Mouse (Mus musculus): ENCODE measurements around the gene Ppp1r14a. TPM values are rescaled to one million over a fixed set of nuclear protein-coding genes. Genes with fewer than 3 reads are reported as not detected.

Ppp1r14a gene
- polyA plus RNA-seq, 2 experiments: 9.6 to 13.8 TPM

GRCm38 (mm10) chr7:29314844-29315628, 25.9 kb downstream of the Ppp1r14a start:
- H3K36me3 ChIP-seq (ENCODE audit: control insufficient read depth, insufficient read depth, low read length): peaks cover 6% of the 10 kb centered on the region; the same call in 1 of the 2 replicates
- H3K27me3 ChIP-seq (ENCODE audit: control insufficient read depth, insufficient read depth, low read length): no peaks in the 10 kb centered on the region
- 77% methylated on average over 13 of the region's 13 CpGs for WGBS
- no peak for DNase-seq (ENCODE audit: low spot score)
- H3K9ac ChIP-seq (ENCODE audit: low read depth, low read length, severe bottlenecking): no peak overlapping the region
- no peaks in the 10 kb centered on the region for H3K9me3 ChIP-seq (ENCODE audit: control insufficient read depth, low read length)
- H3K27ac ChIP-seq (replicated peaks; ENCODE audit: low read depth, low read length): 0 out of 2 replicates have a peak overlapping the region, but pooled peaks have one; percentile 93
- H3K4me2 ChIP-seq (replicated peaks; ENCODE audit: low read depth, low read length, severe bottlenecking): no peak overlapping the region
- no peak for TF ChIP-seq POLR2A (IDR thresholded peaks at IDR 0.05; ENCODE audit: borderline replicate concordance, extremely low read depth, insufficient read depth, insufficient read length)
- H3K4me1 ChIP-seq (ENCODE audit: control insufficient read depth, insufficient read depth, low read length): peaks cover 70% of the 10 kb centered on the region
- H3K4me3 ChIP-seq (replicated peaks; ENCODE audit: low read length): no peak overlapping the region
- ATAC-seq (ENCODE audit: low FRiP score, low read depth): no peak

- ATAC-seq (ENCODE audit: low FRiP score, low read depth) (no peak), DNase-seq (ENCODE audit: low spot score) (no peak)
- Histone ChIP-seq H3K4me1 (ENCODE audit: control insufficient read depth, insufficient read depth, low read length) (peaks cover 79% of the 10 kb centered on the region), H3K36me3 (ENCODE audit: control insufficient read depth, insufficient read depth, low read length) (peaks cover 7% of the 10 kb centered on the region), H3K27me3 (ENCODE audit: control insufficient read depth, insufficient read depth, low read length) (no peaks in the 10 kb centered on the region), H3K4me2 (replicated peaks; ENCODE audit: low read depth, low read length, severe bottlenecking) (peak overlapping the region; percentile 58; the same call in 1 of the 2 replicates), H3K9me3 (ENCODE audit: control insufficient read depth, low read length) (no peaks in the 10 kb centered on the region), H3K4me3 (replicated peaks; ENCODE audit: low read length) (no peak overlapping the region), H3K9ac (ENCODE audit: low read depth, low read length, severe bottlenecking) (0 out of 2 replicates have a peak overlapping the region, but pooled peaks have one; percentile 25), H3K27ac (replicated peaks; ENCODE audit: low read depth, low read length) (peak overlapping the region; percentile 93)
- 56% methylated on average over 16 of the region's 17 CpGs for WGBS
- TF ChIP-seq POLR2A (IDR thresholded peaks at IDR 0.05; ENCODE audit: borderline replicate concordance, extremely low read depth, insufficient read depth, insufficient read length): no peak
Observed at GRCm38 (mm10) chr7:29316137-29316734, 27.1 kb downstream of the Ppp1r14a start.

- H3K9ac ChIP-seq (ENCODE audit: low read depth, low read length, severe bottlenecking): peak overlapping the region; percentile 48; the same call in 1 of the 2 replicates
- H3K27ac ChIP-seq (replicated peaks; ENCODE audit: low read depth, low read length): peak overlapping the region; percentile 93
- no peaks in the 10 kb centered on the region for H3K27me3 ChIP-seq (ENCODE audit: control insufficient read depth, insufficient read depth, low read length)
- peak; percentile 64 for ATAC-seq (ENCODE audit: low FRiP score, low read depth)
- no peak for TF ChIP-seq POLR2A (IDR thresholded peaks at IDR 0.05; ENCODE audit: borderline replicate concordance, extremely low read depth, insufficient read depth, insufficient read length)
- 5% methylated on average over 4 of the region's 10 CpGs for WGBS
- peaks cover 8% of the 10 kb centered on the region; the same call in 1 of the 2 replicates for H3K36me3 ChIP-seq (ENCODE audit: control insufficient read depth, insufficient read depth, low read length)
- no peaks in the 10 kb centered on the region for H3K9me3 ChIP-seq (ENCODE audit: control insufficient read depth, low read length)
- peak; percentile 66 for DNase-seq (ENCODE audit: low spot score)
- H3K4me3 ChIP-seq (replicated peaks; ENCODE audit: low read length): peak overlapping the region; percentile 10
- peak overlapping the region; percentile 58 for H3K4me2 ChIP-seq (replicated peaks; ENCODE audit: low read depth, low read length, severe bottlenecking)
- H3K4me1 ChIP-seq (ENCODE audit: control insufficient read depth, insufficient read depth, low read length): peaks cover 82% of the 10 kb centered on the region
Observed at GRCm38 (mm10) chr7:29316976-29317375, 27.9 kb downstream of the Ppp1r14a start.

GRCm38 (mm10) chr7:29317558-29317957, 28.4 kb downstream of the Ppp1r14a start:
- WGBS: 0% methylated on average over 2 of the region's 2 CpGs
- Histone ChIP-seq H3K9ac (ENCODE audit: low read depth, low read length, severe bottlenecking) (peak overlapping the region; percentile 48; the same call in 1 of the 2 replicates), H3K4me1 (ENCODE audit: control insufficient read depth, insufficient read depth, low read length) (peaks cover 82% of the 10 kb centered on the region), H3K27me3 (ENCODE audit: control insufficient read depth, insufficient read depth, low read length) (no peaks in the 10 kb centered on the region), H3K9me3 (ENCODE audit: control insufficient read depth, low read length) (no peaks in the 10 kb centered on the region), H3K36me3 (ENCODE audit: control insufficient read depth, insufficient read depth, low read length) (peaks cover 8% of the 10 kb centered on the region; the same call in 1 of the 2 replicates), H3K27ac (replicated peaks; ENCODE audit: low read depth, low read length) (peak overlapping the region; percentile 93), H3K4me3 (replicated peaks; ENCODE audit: low read length) (peak overlapping the region; percentile 10), H3K4me2 (replicated peaks; ENCODE audit: low read depth, low read length, severe bottlenecking) (peak overlapping the region; percentile 58)
- TF ChIP-seq POLR2A (IDR thresholded peaks at IDR 0.05; ENCODE audit: borderline replicate concordance, extremely low read depth, insufficient read depth, insufficient read length): no peak
- DNase-seq (ENCODE audit: low spot score) (peak; percentile 89), ATAC-seq (ENCODE audit: low FRiP score, low read depth) (peak; percentile 72)
